Mouse (Mus musculus): Measurements from ENCODE around the gene Lair1.
"Not testable (repeated sequence)": the region's sequence is repeated elsewhere in the genome, so short reads cannot be mapped to it uniquely, and the experiment has no call there.

The Lair1 gene

GRCm38 (mm10) chr7:4063013-4063412 is at the start of gene Lair1:
Gene Lair1, minus strand, starts transcription at chr7:4063204.
- in situ Hi-C loops (cut with MboI, MseI) = no loop called here

GRCm38 (mm10) chr7:4111766-4112165 is 48.8 kb upstream of the Lair1 start:
- in situ Hi-C loops (cut with MboI, MseI) = no loop called here

DNA sequence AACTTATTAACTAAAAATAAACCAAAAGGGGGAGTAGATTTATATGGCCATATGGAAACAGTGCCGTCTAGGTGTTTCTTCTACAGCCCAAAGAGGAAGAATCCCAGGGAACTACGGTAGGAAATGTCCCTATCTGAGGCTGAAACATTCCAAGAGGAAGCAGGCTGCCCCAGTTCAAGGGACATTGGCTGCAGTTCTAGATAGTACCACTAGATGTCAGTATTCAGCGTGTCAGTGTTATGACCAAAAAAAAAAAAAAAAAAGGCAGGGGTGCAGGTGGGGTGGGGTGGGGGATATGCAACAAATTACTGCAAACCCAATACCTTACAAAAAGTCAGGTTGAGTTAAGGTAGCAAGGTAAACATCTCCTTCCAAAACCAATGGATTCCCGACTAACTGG is 40.4 kb upstream of the Lair1 start:
- in situ Hi-C loops (cut with MboI, MseI) = no loop called here

GRCm38 (mm10) chr7:4101144-4101543 is 38.1 kb upstream of the Lair1 start:
- in situ Hi-C loops (cut with MboI, MseI) = no loop called here

DNA sequence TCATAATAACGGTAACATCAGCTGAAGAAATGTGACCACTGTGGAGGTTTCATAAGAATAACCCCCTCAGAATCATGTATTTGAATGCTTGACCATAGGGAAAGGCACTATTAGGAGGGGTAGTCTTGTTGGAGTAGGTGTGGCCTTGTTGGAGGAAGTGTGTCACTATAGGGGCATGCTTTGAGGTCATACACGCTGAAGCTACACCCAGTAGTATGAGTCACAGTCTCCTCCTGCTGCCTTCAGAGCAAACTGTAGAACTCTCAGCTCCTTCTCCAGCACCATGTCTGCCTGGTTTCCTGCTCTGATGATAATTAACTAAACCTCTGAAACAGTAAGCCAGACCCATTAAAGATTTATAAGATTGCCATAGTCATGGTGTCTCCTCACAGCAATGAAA is 35.8 kb upstream of the Lair1 start:
- in situ Hi-C loops (cut with MboI, MseI) = loop anchor here (5.0 kb wide), 1 partner anchor 72 kb away; no protein-coding TSS in a partner anchor

DNA sequence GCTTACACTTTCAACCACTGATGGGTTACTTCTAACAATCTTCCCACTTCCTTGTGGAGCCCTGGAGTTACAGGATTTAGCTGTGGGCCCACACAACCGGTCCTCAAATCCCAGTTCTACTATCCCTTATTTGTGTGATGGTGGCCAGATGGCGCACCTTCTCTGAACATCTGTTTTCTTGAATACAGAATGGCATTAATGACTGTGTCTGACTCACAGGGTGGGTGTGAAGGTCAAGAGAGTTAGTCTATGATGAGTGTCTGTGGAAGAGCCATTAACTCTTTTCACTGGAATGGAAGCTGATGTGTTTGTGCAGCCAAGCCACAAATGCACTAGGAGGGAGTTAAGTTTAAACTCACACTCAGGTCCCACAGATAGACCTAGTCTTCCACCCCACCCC is 35.3 kb upstream of the Lair1 start:
- in situ Hi-C loops (cut with MboI, MseI) = loop anchor here (5.0 kb wide), 1 partner anchor 71 kb away; no protein-coding TSS in a partner anchor

- in situ Hi-C loops (cut with MboI, MseI) = no loop called here
Observed at GRCm38 (mm10) chr7:4091170-4091569, 28.2 kb upstream of the Lair1 start.

DNA sequence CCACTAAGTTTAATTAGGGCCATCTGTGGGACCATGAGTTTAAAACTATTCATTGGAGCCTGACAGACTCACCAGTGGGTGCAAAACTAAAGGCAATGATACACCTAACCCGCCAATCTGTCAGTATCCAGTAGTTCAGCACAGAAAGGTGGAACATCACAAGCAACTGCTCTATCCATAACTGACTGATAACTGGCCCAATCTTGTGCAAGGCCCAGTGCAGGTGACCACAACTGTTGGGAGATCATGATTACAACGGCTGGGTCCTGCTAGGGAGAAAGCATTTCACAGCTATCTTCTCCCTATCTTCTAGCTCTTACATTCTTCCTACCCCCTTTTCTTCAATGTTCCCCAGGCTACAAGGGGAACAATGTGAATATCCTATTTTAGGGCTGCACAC is 25.7 kb upstream of the Lair1 start:
- in situ Hi-C loops (cut with MboI, MseI) = no loop called here

- in situ Hi-C loops (cut with MboI, MseI) = no loop called here
Observed at GRCm38 (mm10) chr7:4087896-4088480, 25.0 kb upstream of the Lair1 start.

- in situ Hi-C loops (cut with MboI, MseI) = no loop called here
Observed at GRCm38 (mm10) chr7:4087238-4087895, 24.4 kb upstream of the Lair1 start.

DNA sequence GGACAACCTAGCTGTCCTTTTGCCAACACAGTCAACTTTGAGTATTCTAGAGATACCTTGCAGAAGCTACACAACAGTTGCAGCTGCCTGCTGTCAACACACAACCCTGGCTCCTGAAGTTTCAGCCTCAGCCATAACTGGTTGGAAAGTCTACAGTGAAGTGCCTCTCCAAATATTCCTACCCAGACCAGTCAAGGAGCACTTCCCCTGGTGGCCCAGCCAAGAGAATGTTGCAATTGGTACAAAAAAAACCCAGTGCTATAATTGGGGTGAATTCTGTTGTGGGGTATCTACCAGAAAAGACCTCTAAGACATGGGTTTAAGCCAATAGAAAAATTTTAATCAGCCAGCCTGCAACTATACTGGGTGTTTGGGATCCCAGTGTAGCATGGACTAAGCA is 22.6 kb upstream of the Lair1 start:
- in situ Hi-C loops (cut with MboI, MseI) = no loop called here

GRCm38 (mm10) chr7:4084161-4084560 is 21.2 kb upstream of the Lair1 start:
- in situ Hi-C loops (cut with MboI, MseI) = no loop called here

GRCm38 (mm10) chr7:4082804-4083203 is 19.8 kb upstream of the Lair1 start:
- in situ Hi-C loops (cut with MboI, MseI) = no loop called here

DNA sequence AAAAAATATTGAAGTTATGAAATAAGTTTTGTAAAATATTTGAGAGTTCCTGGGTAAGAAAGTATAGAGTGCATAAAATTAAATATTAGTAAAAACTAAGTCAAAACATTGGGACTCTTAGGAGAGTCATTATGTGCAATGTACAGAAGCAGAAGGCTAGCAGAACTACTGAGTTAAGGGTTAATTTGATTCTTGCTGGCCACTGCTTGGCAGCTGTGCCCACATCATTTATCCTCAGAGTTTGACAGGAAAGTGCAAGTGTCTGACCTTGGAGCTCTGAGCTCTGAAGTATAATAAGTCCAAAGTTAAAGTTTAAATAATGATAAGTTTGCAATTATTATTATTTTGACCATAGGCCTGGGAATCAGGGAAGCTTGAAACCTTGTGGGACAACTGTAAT is 18.7 kb upstream of the Lair1 start:
- in situ Hi-C loops (cut with MboI, MseI) = no loop called here

GRCm38 (mm10) chr7:4080552-4080951 is 17.5 kb upstream of the Lair1 start:
- in situ Hi-C loops (cut with MboI, MseI) = no loop called here

DNA sequence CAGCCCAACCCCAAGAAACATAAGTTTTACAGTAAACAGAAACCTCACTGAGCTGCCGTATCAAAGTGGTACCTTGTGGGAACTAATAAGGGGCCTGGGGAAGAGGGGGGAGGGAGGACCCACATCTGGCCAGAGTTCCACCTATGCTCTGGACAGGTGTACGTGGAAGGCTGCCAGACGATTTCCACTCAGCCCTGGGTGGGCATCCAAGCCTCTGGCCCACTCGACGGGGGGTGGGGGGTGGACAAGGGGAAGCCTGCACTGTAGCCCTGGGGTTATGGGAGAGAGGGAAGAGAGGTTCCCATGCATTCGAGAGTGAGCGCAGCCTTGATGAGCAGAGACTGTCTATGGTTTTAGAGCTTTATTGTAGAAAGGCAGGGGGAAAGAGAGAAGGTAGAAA is 16.5 kb upstream of the Lair1 start:
- in situ Hi-C loops (cut with MboI, MseI) = no loop called here

- in situ Hi-C loops (cut with MboI, MseI) = no loop called here
Observed at GRCm38 (mm10) chr7:4073144-4073543, 10.1 kb upstream of the Lair1 start.

- in situ Hi-C loops (cut with MboI, MseI) = no loop called here
Observed at GRCm38 (mm10) chr7:4071066-4071465, 8.1 kb upstream of the Lair1 start.

- in situ Hi-C loops (cut with MboI, MseI) = no loop called here
Observed at GRCm38 (mm10) chr7:4063714-4064425, 866 bp upstream of the Lair1 start.

DNA sequence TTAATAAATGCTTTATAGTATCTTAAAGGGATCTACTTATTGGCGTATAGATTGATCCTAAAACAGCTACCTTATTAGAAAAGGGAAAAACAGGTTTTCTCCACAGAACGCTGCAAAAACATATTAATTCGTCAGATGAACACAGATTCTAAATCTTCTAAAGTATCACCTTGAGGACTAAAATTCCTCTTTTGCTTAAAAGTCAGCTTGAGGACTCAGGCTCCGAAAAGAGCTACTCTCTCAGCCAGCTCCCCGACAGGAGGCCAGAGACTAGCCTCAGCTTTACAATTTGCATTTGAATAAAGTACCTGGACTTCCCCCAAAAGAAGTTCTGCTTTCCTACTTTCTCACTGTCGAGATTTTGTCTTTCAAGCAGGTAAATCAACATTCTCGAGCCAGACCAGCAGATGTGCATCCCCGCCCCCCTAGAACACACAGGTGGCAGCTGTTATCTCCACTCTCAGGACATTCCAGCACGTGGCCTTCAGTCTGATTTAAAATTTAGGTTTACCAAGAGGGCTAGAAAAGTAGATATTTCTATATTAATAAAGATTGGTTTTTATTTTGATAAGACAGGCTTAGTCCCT is 2.3 kb downstream of the Lair1 start:
- in situ Hi-C loops (cut with MboI, MseI) = not testable (repeated sequence)

DNA sequence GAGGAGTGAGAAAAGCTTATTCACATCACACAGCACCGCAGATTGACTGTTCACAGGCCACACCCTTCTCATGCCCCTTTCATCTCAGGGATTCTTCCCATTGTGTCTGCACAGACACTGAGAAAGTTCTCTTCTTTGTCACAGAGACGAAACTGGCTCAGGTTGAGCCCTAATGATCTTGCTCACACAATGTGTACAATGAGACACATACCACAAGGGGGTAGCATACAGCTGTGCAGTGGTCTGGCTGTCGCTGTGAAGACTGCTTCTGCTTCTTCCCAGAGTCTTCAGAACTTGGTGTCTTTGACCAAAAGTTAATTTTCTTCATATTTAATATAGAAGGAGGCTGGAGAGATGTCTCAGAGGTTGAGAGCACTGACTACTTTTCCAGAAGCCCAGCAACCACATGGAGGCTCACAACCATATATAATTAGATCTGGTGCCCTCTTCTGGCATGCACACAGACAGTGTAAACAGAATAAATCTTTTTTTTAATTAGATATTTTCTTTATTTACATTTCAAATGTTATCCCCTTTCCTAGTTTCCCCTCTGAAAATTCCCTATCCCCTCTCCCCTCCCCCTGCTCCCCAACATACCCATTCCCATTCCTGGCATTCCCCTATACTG is 36.1 kb downstream of the Lair1 start:
- in situ Hi-C loops (cut with MboI, MseI) = loop anchor here (5.0 kb wide), 1 partner anchor 70 kb away; no protein-coding TSS in a partner anchor

DNA sequence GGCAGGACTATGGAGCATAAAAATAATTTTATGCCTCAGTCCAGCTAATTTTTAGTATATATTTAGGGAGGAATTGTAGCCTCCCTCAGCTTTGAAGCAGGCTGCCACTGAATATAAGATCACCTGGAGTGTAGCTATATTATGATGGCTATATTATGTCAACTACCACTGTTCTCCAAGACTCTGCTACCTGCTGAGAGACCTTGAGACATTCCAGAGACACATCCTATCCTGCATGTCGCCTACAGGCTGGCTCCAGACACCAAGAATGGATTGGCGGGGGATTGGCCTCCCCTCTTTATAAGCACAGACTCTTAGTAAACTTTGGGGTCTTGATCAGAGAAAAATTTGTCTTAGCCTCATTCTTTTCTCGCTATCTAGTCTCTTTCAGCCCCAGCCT is 58.4 kb downstream of the Lair1 start:
- in situ Hi-C loops (cut with MboI, MseI) = not testable (repeated sequence)
